Mouse (Mus musculus): Measurements from ENCODE around the gene Prrc2b. TPM values are rescaled to one million over a fixed set of nuclear protein-coding genes. Genes with fewer than 3 reads are reported as not detected.

Prrc2b gene
- polyA plus RNA-seq, 1 experiment from 2014 or later, result 69.2 TPM

DNA sequence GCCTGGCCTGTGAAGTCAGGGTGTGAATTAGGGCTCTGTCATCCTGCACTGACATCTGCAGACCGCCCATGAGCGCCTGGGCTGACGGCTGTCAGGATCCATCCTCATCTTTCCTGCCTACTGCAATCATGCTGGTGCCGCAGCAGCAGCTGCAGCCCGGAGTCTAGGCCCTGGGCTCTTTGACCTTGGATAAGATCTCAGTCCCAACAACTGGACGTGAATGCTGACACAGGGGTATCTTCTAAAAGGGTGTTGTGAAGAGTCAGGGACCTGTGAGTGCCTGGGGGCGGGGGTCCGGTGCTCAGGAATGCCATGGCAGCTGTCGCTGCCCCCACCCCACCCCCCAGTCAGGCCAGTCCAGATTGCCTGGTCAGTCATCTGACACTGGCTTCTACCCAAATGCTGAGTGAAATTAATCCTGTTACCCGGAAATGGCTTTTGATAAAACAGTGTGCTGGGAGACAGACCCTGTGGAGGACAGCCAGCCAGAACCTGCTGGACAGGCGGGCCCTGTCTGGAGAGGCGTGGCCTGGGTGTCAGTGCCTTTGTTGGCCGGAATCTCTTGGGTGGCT is 23.4 kb downstream of the Prrc2b start:
- Histone ChIP-seq H3K27me3 (no peaks in the 10 kb centered on the region), H3K4me1 (replicated peaks) (peaks cover 72% of the 10 kb centered on the region), H3K36me3 (no peaks in the 10 kb centered on the region), H3K27ac (peak overlapping the region; percentile 82), H3K9me3 (no peaks in the 10 kb centered on the region), H3K4me2 (peak overlapping the region; percentile 27), H3K9ac (replicated peaks) (0 out of 2 replicates have a peak overlapping the region, but pooled peaks have one; percentile 27), H3K4me3 (replicated peaks) (no peak overlapping the region)
- peak; percentile 40 for ATAC-seq (ENCODE audit: insufficient number of reproducible peaks, insufficient read depth, low FRiP score, low TSS enrichment, low read depth)
- WGBS, result 21% methylated on average over 13 of the region's 13 CpGs

- Histone ChIP-seq H3K27ac (peak overlapping the region; percentile 82), H3K9ac (replicated peaks) (0 out of 2 replicates have a peak overlapping the region, but pooled peaks have one; percentile 23), H3K27me3 (no peaks in the 10 kb centered on the region), H3K4me1 (replicated peaks) (peaks cover 64% of the 10 kb centered on the region), H3K36me3 (no peaks in the 10 kb centered on the region), H3K4me3 (replicated peaks) (no peak overlapping the region), H3K4me2 (peak overlapping the region; percentile 27; the same call in 1 of the 2 replicates), H3K9me3 (no peaks in the 10 kb centered on the region)
- WGBS, result 47% methylated on average over 7 of the region's 7 CpGs
- ATAC-seq (ENCODE audit: insufficient number of reproducible peaks, insufficient read depth, low FRiP score, low TSS enrichment, low read depth), result no peak
These were observed 24.2 kb downstream of the Prrc2b start for GRCm38 (mm10) chr2:32175051-32175466.

DNA sequence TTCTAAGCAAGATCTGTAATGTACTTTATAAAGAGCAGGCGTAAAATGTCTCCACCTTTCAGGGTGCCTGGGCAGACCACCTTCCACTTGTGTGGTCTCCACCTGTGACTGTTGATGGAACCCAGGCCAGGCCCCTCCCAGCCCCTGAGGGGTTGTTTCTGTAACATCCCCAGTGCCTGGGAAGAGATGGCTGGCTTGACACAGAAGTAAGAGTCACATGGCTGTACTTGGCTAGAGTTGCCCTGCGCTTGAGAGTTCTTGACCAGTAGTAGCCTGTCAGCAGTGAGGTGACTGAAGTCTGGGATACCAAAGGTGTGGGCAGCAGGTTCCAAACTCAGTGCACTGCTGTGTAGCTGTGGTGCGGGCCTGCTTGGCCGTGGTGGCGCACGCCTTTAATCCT is 24.6 kb downstream of the Prrc2b start:
- Histone ChIP-seq H3K4me2 (no peak overlapping the region), H3K36me3 (no peaks in the 10 kb centered on the region), H3K9me3 (no peaks in the 10 kb centered on the region), H3K9ac (replicated peaks) (0 out of 2 replicates have a peak overlapping the region, but pooled peaks have one; percentile 23), H3K4me1 (replicated peaks) (peaks cover 59% of the 10 kb centered on the region), H3K27me3 (no peaks in the 10 kb centered on the region), H3K27ac (peak overlapping the region; percentile 82), H3K4me3 (replicated peaks) (no peak overlapping the region)
- ATAC-seq (ENCODE audit: insufficient number of reproducible peaks, insufficient read depth, low FRiP score, low TSS enrichment, low read depth), result no peak
- 89% methylated on average over 6 of the region's 6 CpGs for WGBS

- Histone ChIP-seq H3K9me3 (no peaks in the 10 kb centered on the region), H3K36me3 (no peaks in the 10 kb centered on the region), H3K27ac (no peak overlapping the region), H3K4me3 (replicated peaks) (no peak overlapping the region), H3K9ac (replicated peaks) (no peak overlapping the region), H3K4me2 (no peak overlapping the region), H3K27me3 (no peaks in the 10 kb centered on the region), H3K4me1 (replicated peaks) (peaks cover 55% of the 10 kb centered on the region)
- no peak for ATAC-seq (ENCODE audit: insufficient number of reproducible peaks, insufficient read depth, low FRiP score, low TSS enrichment, low read depth)
- 49% methylated on average over 3 of the region's 3 CpGs for WGBS
These were observed 26.0 kb downstream of the Prrc2b start for GRCm38 (mm10) chr2:32176848-32177247.

DNA sequence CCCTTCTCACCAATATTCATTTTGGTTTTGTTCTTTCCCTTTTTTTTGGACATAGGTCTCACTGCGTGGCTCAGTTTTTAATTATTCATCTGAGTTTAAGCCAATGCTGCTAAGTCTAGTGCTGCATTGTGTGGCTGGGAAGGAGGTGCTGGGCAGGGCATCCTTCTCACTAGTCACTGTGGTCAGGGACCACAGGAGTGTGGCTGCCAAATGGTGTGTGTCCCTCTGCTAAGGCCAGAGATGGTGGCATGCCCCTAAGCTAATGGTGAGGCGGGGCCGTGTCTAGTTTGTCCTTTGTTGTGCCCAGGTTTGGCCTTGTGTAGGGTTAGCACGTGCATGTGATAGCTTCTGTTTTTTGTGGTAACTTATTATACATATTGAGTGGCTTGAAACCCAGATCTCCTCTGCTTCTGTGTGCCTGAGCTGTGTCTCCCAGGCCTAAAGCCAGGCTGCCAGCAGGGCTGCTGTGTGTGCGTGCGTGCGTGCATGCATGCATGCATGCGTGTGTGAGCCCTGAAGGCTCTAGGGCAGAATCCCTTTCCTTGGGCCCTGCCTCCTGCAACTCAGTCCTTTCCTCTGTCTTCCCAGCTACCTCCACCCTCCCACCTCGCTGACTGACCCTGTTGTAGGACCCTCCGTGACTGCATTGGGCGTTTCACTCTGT is 26.6 kb downstream of the Prrc2b start:
- no peaks in the 10 kb centered on the region for H3K27me3 ChIP-seq
- WGBS, result 84% methylated on average over 11 of the region's 11 CpGs
- H3K4me3 ChIP-seq (replicated peaks), result no peak overlapping the region
- H3K9ac ChIP-seq (replicated peaks), result no peak overlapping the region
- H3K9me3 ChIP-seq, result no peaks in the 10 kb centered on the region
- H3K27ac ChIP-seq, result 0 out of 2 replicates have a peak overlapping the region, but pooled peaks have one; percentile 29
- peaks cover 3% of the 10 kb centered on the region for H3K36me3 ChIP-seq
- no peak for ATAC-seq (ENCODE audit: insufficient number of reproducible peaks, insufficient read depth, low FRiP score, low TSS enrichment, low read depth)
- no peak overlapping the region for H3K4me2 ChIP-seq
- peaks cover 58% of the 10 kb centered on the region for H3K4me1 ChIP-seq (replicated peaks)

DNA sequence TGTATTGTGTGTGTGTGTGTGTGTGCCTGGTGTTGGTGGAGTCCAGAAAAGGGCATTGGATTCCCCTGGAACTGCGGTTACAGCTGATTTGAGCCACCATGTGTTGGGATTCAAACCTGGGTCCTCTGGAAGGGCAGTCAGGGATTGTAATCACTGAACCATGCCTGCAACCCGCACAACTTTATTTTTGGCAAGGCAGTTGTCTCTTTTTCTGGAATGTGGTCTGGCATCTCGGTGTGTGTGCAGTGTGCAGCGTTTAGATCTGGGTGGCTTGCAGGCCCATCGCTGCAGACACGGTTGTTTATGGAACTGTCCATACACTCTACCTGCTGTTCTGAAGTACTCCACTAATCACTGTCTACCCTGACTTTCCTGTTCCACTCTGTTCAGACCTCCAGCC is 28.5 kb downstream of the Prrc2b start:
- peaks cover 51% of the 10 kb centered on the region for H3K4me1 ChIP-seq (replicated peaks)
- no peaks in the 10 kb centered on the region for H3K9me3 ChIP-seq
- peaks cover 22% of the 10 kb centered on the region for H3K36me3 ChIP-seq
- 78% methylated on average over 6 of the region's 6 CpGs for WGBS
- no peak overlapping the region for H3K4me2 ChIP-seq
- H3K27ac ChIP-seq, result no peak overlapping the region
- no peak for ATAC-seq (ENCODE audit: insufficient number of reproducible peaks, insufficient read depth, low FRiP score, low TSS enrichment, low read depth)
- H3K9ac ChIP-seq (replicated peaks), result no peak overlapping the region
- no peaks in the 10 kb centered on the region for H3K27me3 ChIP-seq
- no peak overlapping the region for H3K4me3 ChIP-seq (replicated peaks)

DNA sequence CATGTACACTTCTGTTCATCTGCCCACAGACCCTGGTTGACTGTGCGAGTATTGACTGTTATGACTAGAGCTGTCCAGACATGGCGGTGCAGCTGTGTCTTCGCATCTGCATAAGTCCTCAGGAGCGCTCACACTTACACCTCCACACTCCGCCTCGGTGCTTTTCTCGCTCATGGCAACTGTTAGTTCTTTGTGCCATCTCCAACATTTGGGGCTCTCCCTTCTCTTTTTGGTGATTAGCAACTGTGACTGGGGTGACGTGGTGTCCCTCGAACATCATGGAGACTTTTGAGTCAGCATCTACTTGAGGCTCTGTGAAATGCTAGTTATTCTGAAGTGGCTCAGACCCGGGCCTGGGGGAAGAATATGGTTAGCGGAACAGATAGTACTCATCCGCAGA is 29.2 kb downstream of the Prrc2b start:
- 94% methylated on average over 12 of the region's 12 CpGs for WGBS

GRCm38 (mm10) chr2:32181364-32181763 is 30.5 kb downstream of the Prrc2b start:
- 86% methylated on average over 5 of the region's 5 CpGs for WGBS

More for the DNA sequence above, 29.2 kb downstream of the Prrc2b start:
- H3K9ac ChIP-seq (replicated peaks), result no peak overlapping the region
- H3K4me3 ChIP-seq (replicated peaks), result no peak overlapping the region
- H3K36me3 ChIP-seq, result peaks cover 29% of the 10 kb centered on the region
- no peak overlapping the region for H3K27ac ChIP-seq
- peaks cover 43% of the 10 kb centered on the region for H3K4me1 ChIP-seq (replicated peaks)
- H3K9me3 ChIP-seq, result no peaks in the 10 kb centered on the region
- H3K27me3 ChIP-seq, result no peaks in the 10 kb centered on the region
- no peak for ATAC-seq (ENCODE audit: insufficient number of reproducible peaks, insufficient read depth, low FRiP score, low TSS enrichment, low read depth)
- no peak overlapping the region for H3K4me2 ChIP-seq

GRCm38 (mm10) chr2:32182119-32182518 is 31.2 kb downstream of the Prrc2b start:
- Histone ChIP-seq H3K4me2 (no peak overlapping the region), H3K27ac (no peak overlapping the region), H3K36me3 (peaks cover 49% of the 10 kb centered on the region), H3K4me1 (replicated peaks) (peaks cover 26% of the 10 kb centered on the region; the same call in 1 of the 2 replicates), H3K9ac (replicated peaks) (no peak overlapping the region), H3K27me3 (no peaks in the 10 kb centered on the region), H3K9me3 (no peaks in the 10 kb centered on the region), H3K4me3 (replicated peaks) (no peak overlapping the region)
- no peak for ATAC-seq (ENCODE audit: insufficient number of reproducible peaks, insufficient read depth, low FRiP score, low TSS enrichment, low read depth)
- WGBS, result 84% methylated on average over 9 of the region's 9 CpGs

More at GRCm38 (mm10) chr2:32181364-32181763, 30.5 kb downstream of the Prrc2b start:
- no peak for ATAC-seq (ENCODE audit: insufficient number of reproducible peaks, insufficient read depth, low FRiP score, low TSS enrichment, low read depth)
- Histone ChIP-seq H3K27me3 (no peaks in the 10 kb centered on the region), H3K36me3 (peaks cover 42% of the 10 kb centered on the region), H3K4me3 (replicated peaks) (no peak overlapping the region), H3K4me2 (no peak overlapping the region), H3K4me1 (replicated peaks) (peaks cover 34% of the 10 kb centered on the region; the same call in 1 of the 2 replicates), H3K9me3 (no peaks in the 10 kb centered on the region), H3K9ac (replicated peaks) (no peak overlapping the region), H3K27ac (no peak overlapping the region)

DNA sequence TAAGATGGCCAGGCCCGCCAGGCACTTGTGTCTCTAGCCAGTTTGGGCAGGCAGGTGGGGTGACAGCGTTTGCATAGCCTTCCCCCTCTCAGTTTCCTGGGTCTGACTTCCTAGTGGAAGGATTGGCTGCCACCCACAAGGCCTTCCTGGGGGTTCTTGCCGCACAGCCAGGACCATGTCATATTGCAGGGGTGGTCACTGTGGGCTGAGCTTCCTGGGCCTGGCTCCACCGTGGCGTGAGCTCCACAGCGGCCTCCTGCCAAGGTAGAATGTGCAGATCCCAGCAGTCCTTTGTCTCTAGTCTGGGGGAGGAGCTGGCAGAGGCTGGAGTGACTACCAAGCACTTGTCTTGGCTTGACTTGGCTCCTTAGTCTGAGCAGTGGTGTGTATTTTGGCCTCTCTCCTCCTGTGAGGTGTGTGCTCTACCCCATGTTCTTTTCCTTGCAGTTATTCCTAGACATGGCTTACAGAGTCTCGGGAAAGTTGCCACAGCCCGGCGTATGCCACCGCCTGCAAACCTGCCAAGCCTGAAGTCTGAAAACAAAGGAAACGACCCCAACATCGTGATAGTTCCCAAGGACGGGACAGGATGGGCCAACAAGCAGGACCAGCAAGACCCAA is 31.9 kb downstream of the Prrc2b start:
- no peak for ATAC-seq (ENCODE audit: insufficient number of reproducible peaks, insufficient read depth, low FRiP score, low TSS enrichment, low read depth)

GRCm38 (mm10) chr2:32187019-32187551 is 36.2 kb downstream of the Prrc2b start:
- H3K9me3 ChIP-seq, result no peaks in the 10 kb centered on the region
- WGBS, result 95% methylated on average over 13 of the region's 13 CpGs
- no peaks in the 10 kb centered on the region for H3K27me3 ChIP-seq
- H3K4me1 ChIP-seq (replicated peaks), result 0 out of 2 replicates have a peak, but pooled peaks cover 8% of the 10 kb centered on the region
- no peak overlapping the region for H3K4me2 ChIP-seq
- no peak overlapping the region for H3K4me3 ChIP-seq (replicated peaks)
- ATAC-seq (ENCODE audit: insufficient number of reproducible peaks, insufficient read depth, low FRiP score, low TSS enrichment, low read depth), result no peak
- H3K36me3 ChIP-seq, result peaks cover 95% of the 10 kb centered on the region
- H3K27ac ChIP-seq, result no peak overlapping the region
- no peak overlapping the region; the same call in 1 of the 2 replicates for H3K9ac ChIP-seq (replicated peaks)

More for the DNA sequence above, 31.9 kb downstream of the Prrc2b start:
- Histone ChIP-seq H3K36me3 (peaks cover 56% of the 10 kb centered on the region), H3K4me3 (replicated peaks) (no peak overlapping the region), H3K27ac (0 out of 2 replicates have a peak overlapping the region, but pooled peaks have one; percentile 31), H3K4me2 (no peak overlapping the region), H3K9me3 (no peaks in the 10 kb centered on the region), H3K4me1 (replicated peaks) (peaks cover 23% of the 10 kb centered on the region; the same call in 1 of the 2 replicates), H3K9ac (replicated peaks) (no peak overlapping the region; the same call in 1 of the 2 replicates), H3K27me3 (no peaks in the 10 kb centered on the region)
- WGBS, result 80% methylated on average over 13 of the region's 13 CpGs
